Mouse (Mus musculus) olfactory bulb, adult 2 months (tissue): ENCODE data around the gene Rbm18. TPM values are rescaled to one million over a fixed set of nuclear protein-coding genes. Genes with fewer than 3 reads are reported as not detected.
"Not testable (repeated sequence)": the region's sequence is repeated elsewhere in the genome, so short reads cannot be mapped to it uniquely, and the experiment has no call there.

Source experiments
- H3K27ac ChIP-seq: fragments of 200-500 bp; 2 replicates; pipeline ENCODE4 v1.5.1; 2012; ENCODE audit warnings: low read depth, low read length; ENCODE audit not compliant: insufficient read depth
- H3K4me1 ChIP-seq: fragments of 200-500 bp; 2 replicates; pipeline ENCODE4 v1.6.1; 2012; ENCODE audit warnings: low read length; ENCODE audit not compliant: control insufficient read depth, insufficient read depth
- H3K4me3 ChIP-seq: fragments of 200-500 bp; 2 replicates; pipeline ENCODE4 v1.5.1; 2012; ENCODE audit warnings: mild to moderate bottlenecking, low read depth, low read length, moderate library complexity; ENCODE audit not compliant: insufficient read depth
- CTCF ChIP-seq: fragments of 200-500 bp; IDR thresholded peaks from 2 replicates; pipeline ENCODE4 v1.5.1; 2012; ENCODE audit warnings: low read depth, mild to moderate bottlenecking, low read length, moderate library complexity; ENCODE audit not compliant: insufficient read depth
- POLR2A ChIP-seq: fragments of 200-500 bp; IDR thresholded peaks from 2 replicates; pipeline ENCODE4 v1.6.1; 2012; ENCODE audit warnings: mild to moderate bottlenecking, low read depth, low read length, moderate library complexity; ENCODE audit not compliant: insufficient read depth
- WGBS: fragments of 180-500 bp; shearing (Covaris S2); methylation state at CpG from one replicate; pipeline ENCODE4 v1.1.7; 2018; 5-methylcytosine and 5-hydroxymethylcytosine counted together
- polyA plus RNA-seq: library from polyadenylated mRNA; stranded (reverse); fragments of >200 nt; gene quantifications from 2 replicates; pipeline ENCODE4 v1.2.4, GENCODE M21; 2012; ENCODE audit warnings: low replicate concordance; ENCODE audit not compliant: missing spikeins, insufficient read depth, insufficient read length

Rbm18 gene
- polyA plus RNA-seq, 1 experiment: not detected

DNA sequence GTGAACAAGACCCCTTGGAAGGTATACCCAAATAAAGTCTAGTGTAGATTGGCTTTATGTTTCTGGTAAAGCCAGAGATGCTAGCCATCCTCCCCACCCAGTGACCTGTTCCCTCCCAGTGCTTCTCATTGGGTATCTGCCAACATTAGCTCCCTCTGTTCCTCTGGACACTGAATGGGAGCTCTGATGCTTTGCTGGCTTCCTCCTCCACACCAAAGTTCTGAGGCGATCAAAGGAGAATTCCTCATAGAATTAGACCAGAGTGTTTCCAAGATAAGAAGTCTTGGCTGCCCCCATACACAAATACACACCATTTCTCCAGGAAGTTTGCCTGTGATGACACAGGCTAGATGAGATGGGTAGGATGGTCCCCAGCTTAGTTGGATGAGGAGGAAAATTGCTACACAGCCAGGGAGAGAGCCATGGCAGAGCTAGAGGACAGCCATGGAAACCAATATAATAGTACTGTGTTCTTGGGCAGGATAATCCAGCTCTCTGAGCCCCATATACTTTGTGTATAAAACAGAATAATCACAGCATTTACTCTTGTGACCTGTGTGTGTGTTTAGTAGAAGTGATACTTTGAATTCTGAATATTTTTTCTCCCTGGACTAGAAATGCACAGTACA, 31.5 kb upstream of the Rbm18 start:
- TF ChIP-seq CTCF: no peak
- no peak for TF ChIP-seq POLR2A
- whole genome bisulfite sequencing: 33% methylated on average over 1 of the region's 1 CpGs
- no peaks in the 10 kb centered on the region for H3K4me1 ChIP-seq
- no peak overlapping the region for H3K27ac ChIP-seq
- H3K4me3 ChIP-seq: no peak overlapping the region

DNA sequence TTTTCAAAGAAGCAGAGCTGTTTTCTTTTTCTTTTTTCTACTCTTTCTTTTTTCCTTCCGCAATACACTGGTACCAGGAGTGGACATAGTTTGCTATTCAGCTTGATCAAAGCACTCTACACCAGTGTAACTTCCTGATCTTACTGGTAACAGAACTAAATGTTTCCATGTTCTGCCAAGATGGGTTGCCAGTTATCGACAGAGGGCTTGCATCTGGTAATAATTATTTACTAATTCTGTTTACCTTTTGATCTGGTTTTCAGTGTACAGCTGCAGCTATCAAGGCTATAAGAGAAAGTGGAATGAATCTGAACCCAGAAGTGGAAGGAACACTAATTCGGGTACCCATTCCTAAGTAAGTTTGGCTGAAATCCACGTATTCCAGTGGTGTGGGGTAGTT, 22.8 kb upstream of the Rbm18 start:
- TF ChIP-seq POLR2A (no peak), CTCF (no peak)
- Histone ChIP-seq H3K27ac (no peak overlapping the region), H3K4me1 (no peaks in the 10 kb centered on the region), H3K4me3 (no peak overlapping the region)
- WGBS: 81% methylated on average over 4 of the region's 4 CpGs

DNA sequence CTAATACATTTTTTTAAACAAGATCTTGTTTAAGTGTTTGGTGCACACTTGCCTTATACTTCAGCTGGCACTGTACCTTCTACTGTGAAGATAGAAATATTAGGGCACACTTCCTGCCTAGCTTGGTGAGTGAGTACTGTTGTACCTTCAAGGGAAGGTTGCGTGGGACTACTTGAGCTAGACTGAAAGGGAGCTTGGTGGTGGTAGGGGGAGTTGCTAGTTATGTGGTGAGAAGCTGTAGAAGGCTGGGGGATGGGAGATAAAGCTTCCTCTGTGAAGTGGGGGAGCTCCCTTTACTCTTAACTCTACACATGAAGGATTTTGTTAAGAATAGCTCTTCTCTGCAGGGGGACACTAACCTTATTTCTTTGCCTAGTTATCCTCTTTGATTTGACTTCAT, 20.9 kb upstream of the Rbm18 start:
- WGBS: 96% methylated on average over 1 of the region's 1 CpGs
- Histone ChIP-seq H3K4me1 (no peaks in the 10 kb centered on the region), H3K27ac (no peak overlapping the region), H3K4me3 (no peak overlapping the region)
- TF ChIP-seq CTCF (no peak), POLR2A (no peak)

DNA sequence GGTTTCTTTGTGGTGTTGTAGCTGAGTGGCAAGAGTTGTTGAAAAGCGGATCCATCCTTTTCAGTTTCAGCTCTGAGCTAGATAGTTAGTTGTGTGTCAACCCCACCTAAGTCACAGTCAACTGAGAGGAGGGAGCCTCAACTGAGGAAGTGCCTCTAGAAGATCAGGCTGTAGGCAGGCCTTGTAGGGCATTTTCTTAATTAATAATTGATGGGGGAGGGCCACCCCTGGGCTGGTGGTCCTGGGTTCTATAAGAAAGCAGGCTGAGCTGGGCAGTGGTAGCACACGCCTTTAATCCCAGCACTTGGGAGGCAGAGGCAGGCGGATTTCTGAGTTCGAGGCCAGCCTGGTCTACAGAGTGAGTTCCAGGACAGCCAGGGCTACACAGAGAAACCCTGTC, 15.8 kb upstream of the Rbm18 start:
- over 99% methylated on average over 4 of the region's 4 CpGs for WGBS
- not testable (repeated sequence) for H3K4me3 ChIP-seq, H3K4me1 ChIP-seq, H3K27ac ChIP-seq

DNA sequence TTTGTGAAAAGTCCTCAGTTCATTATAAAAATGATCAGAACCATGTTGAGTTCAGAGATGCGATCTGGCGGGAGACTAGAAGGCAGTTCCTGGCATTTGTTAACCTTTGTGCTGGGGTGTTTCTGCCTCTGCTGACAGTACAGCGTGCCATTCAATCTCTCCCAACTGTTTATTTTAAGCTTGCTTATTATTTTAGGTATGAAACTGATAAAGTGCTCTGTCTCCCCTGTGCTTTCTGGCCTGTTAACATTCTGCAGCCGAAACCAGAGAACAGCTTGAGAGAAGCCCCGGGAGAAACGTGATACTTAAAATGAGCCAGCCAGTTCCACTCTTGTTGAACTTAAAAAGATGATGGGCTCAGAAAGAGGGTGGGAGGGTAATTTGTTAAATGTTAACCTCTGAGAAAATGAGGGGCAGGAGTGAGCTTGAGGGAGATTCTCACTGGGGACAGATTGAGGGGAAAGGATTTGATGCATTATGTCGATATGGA, 12.3 kb upstream of the Rbm18 start:
- no peaks in the 10 kb centered on the region for H3K4me1 ChIP-seq
- TF ChIP-seq POLR2A: no peak

DNA sequence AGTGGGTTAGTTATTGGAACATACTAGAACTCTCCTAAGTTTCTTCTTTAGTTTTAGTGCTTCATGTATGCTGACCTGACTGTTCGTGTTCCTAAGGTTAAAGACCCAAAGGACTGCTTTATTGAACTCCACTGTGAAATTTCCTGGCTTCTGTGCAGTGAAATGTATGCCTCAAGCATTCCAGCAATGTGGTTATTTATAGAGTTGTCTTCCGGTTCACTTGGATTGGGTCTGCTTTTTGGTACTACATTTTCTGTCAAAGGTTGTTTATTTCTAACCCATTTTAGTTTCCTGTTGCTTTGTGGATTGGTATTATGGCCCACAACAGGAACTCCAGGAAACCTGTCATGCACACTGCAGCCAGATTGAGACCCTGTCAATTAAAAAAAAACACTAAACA, 2.5 kb upstream of the Rbm18 start:
- TF ChIP-seq POLR2A (no peak), CTCF (no peak)
- no peak overlapping the region for H3K27ac ChIP-seq
- H3K4me3 ChIP-seq: no peak overlapping the region
- H3K4me1 ChIP-seq: no peaks in the 10 kb centered on the region
- WGBS: 70% methylated on average over 2 of the region's 2 CpGs

More for the DNA sequence above, 12.3 kb upstream of the Rbm18 start:
- 88% methylated on average over 7 of the region's 7 CpGs for WGBS
- no peak overlapping the region for H3K4me3 ChIP-seq
- H3K27ac ChIP-seq: no peak overlapping the region

DNA sequence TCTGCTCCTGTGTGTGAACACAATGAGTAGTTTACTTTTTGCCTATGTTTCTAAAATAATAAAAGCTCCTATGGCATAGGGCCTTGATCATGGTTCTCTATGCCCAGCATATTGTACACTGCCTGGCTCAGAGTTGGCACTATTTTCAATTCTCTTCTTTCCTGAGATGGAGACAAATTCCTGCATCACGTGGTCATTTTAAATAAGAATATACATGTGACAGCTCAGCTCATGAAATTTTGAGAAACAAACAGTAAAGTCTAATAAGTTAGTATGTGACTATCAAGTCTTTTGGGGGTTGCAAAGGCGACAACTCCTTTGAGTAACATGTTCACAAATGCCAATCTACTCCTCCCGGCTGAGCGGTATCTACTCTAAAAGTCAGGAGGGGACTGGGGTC, 686 bp downstream of the Rbm18 start:
- TF ChIP-seq CTCF (no peak), POLR2A (no peak)
- Histone ChIP-seq H3K27ac (peak overlapping the region; percentile 61; the same call in 1 of the 2 replicates), H3K4me3 (peak overlapping the region; percentile 69), H3K4me1 (no peaks in the 10 kb centered on the region)
- 0% methylated on average over 4 of the region's 4 CpGs for WGBS

DNA sequence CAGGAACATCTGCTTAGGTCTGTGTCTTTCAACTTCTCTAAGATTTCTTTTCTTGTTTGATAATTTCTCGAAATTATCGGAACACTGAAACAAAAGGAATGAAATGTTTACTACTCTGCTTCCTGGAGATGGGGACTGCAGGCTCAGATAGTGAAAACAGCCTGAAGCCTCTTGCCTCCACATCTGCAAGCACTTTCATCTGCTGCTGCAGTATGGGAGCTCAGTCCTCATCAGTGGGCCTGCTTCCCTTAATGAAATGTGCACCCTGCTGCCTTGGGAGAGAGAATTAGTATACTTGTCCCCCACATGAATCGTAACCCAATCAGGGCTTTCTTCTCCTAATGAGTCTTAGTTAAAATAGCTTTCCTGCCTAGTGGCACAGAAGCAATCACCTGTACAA, 7.5 kb downstream of the Rbm18 start:
- H3K4me3 ChIP-seq: no peak overlapping the region
- H3K27ac ChIP-seq: no peak overlapping the region
- no peak for TF ChIP-seq CTCF
- no peak for TF ChIP-seq POLR2A
- H3K4me1 ChIP-seq: no peaks in the 10 kb centered on the region
- WGBS: 72% methylated on average over 3 of the region's 3 CpGs

DNA sequence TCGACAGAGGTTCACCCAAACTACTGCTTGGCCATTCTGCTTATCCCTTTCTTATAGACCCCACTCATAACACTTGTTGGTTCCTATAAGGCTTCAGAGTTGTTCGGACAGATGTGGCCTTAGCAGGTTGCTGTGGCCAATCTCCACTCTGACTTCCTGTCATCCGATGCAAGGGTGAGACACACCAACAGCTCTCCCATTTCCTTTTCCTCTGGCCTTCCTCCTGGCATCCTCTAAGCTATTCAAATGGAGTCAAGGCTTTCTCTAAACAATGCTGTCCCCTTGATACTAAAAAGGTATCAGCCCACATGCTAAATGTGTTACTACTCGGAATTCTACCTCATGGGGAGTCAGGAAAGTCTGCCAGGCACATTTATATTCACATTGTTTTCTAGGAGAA, 8.6 kb downstream of the Rbm18 start:
- TF ChIP-seq POLR2A (no peak), CTCF (no peak)
- WGBS: 79% methylated on average over 4 of the region's 4 CpGs
- no peak overlapping the region for H3K4me3 ChIP-seq
- no peak overlapping the region for H3K27ac ChIP-seq
- H3K4me1 ChIP-seq: no peaks in the 10 kb centered on the region
